Mouse (Mus musculus) midbrain, embryonic 15.5 days (tissue): ENCODE results near the gene Fpr-rs3. TPM values are rescaled to one million over a fixed set of nuclear protein-coding genes. Genes with fewer than 3 reads are reported as not detected.

Experiments used
- ATAC-seq: fragments of 200-750 bp; cut with Nextera tagmentation; replicated peaks from 2 replicates; pipeline ENCODE4 v1.8.0; 2017; ENCODE audit warnings: moderate TSS enrichment
- H3K27ac ChIP-seq: fragments of 300-500 bp; sonication (generic); 2 replicates; pipeline ENCODE4 v1.5.1; 2015; ENCODE audit warnings: mild to moderate bottlenecking, inconsistent platforms
- H3K27me3 ChIP-seq: fragments of 300-500 bp; sonication (generic); replicated peaks from 2 replicates; pipeline ENCODE4 v1.6.1; 2015; ENCODE audit warnings: inconsistent platforms
- H3K36me3 ChIP-seq: fragments of 300-500 bp; sonication (generic); replicated peaks from 2 replicates; pipeline ENCODE4 v1.6.1; 2015; ENCODE audit warnings: inconsistent platforms
- H3K4me1 ChIP-seq: fragments of 300-500 bp; sonication (generic); 2 replicates; pipeline ENCODE4 v1.6.1; 2015; ENCODE audit warnings: inconsistent platforms
- H3K4me2 ChIP-seq: fragments of 300-500 bp; sonication (generic); 2 replicates; pipeline ENCODE4 v1.6.1; 2015; ENCODE audit warnings: inconsistent platforms, mild to moderate bottlenecking, moderate library complexity
- H3K4me3 ChIP-seq: fragments of 300-500 bp; sonication (generic); 2 replicates; pipeline ENCODE4 v1.5.1; 2015; ENCODE audit warnings: mild to moderate bottlenecking, inconsistent platforms
- H3K9ac ChIP-seq: fragments of 300-500 bp; sonication (generic); 2 replicates; pipeline ENCODE4 v1.6.1; 2015; ENCODE audit warnings: mild to moderate bottlenecking, inconsistent platforms
- H3K9me3 ChIP-seq: fragments of 300-500 bp; sonication (generic); 2 replicates; pipeline ENCODE4 v1.6.1; 2016; ENCODE audit warnings: inconsistent platforms
- WGBS: fragments of 180-500 bp; shearing (Covaris S2); methylation state at CpG from one replicate; pipeline ENCODE4 v1.1.7; 2015; ENCODE audit warnings: mixed read lengths; 5-methylcytosine and 5-hydroxymethylcytosine counted together
- polyA plus RNA-seq: library from polyadenylated mRNA; unstranded; fragments of >200 nt; fragmentation: Nextera tagmentation; extraction: Ambion mirVana; gene quantifications from 2 replicates; pipeline ENCODE4 v1.2.1, GENCODE M21; 2015

Fpr-rs3 gene
- polyA plus RNA-seq = not detected in 2 replicates

DNA sequence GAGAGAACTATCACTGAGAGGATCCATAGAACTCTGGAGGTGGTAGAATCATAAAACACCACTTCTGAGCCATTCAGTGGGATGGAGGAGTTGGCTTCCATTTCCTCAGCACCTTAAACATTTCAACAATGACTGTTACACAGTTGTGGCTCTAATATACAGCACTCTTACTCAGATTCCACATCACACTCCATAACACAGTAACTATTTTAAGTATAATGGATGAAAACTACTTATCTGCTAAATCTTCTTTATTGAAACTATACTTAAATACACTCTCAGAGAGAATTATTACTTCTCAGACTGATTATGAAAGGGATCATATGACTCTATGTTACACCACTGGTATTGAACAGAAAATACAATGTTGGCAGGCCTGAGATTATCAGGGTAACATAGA, at the start of gene Fpr-rs3:
Gene Fpr-rs3, minus strand, starts transcription at position 101 of the 400 bp plus-strand sequence.
- Histone ChIP-seq H3K9ac (no peak within 1 kb of the TSS), H3K27me3 (no peaks in the 10 kb centered on the region), H3K4me1 (no peaks in the 10 kb centered on the region), H3K9me3 (peaks cover 13% of the 10 kb centered on the region), H3K4me2 (no peak within 1 kb of the TSS), H3K27ac (no peak within 1 kb of the TSS), H3K36me3 (no peaks in the 10 kb centered on the region), H3K4me3 (no peak within 1 kb of the TSS)
- no peak for ATAC-seq

DNA sequence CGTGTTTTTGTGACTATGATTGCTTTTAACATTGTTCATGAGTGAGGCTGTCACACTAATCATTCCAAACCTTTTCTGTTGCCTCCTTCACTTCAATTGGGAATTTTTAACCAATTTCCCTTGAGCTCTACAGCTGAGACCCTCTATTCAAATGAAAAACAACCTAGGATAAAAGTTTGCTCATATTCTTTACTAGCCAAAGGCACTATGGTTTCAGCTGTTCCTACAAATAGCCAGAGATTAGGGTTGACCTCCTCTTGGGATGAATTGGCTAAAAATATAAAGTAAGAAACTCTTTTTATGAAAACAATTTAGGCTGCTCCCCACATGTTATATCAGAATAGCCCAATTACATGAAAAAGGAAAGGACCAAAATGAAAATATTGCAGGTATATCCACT, 28.4 kb downstream of the Fpr-rs3 start, which contains the start of gene Vmn2r110:
Gene Vmn2r110, minus strand, starts transcription at position 101 of the 400 bp plus-strand sequence.
- no peak within 1 kb of the TSS for H3K9ac ChIP-seq
- 42% methylated on average over 1 of the region's 1 CpGs for WGBS
- H3K4me2 ChIP-seq = no peak within 1 kb of the TSS
- no peak for ATAC-seq
- H3K27ac ChIP-seq = no peak within 1 kb of the TSS
- no peaks in the 10 kb centered on the region for H3K27me3 ChIP-seq
- no peaks in the 10 kb centered on the region for H3K4me1 ChIP-seq
- H3K9me3 ChIP-seq = peaks cover 8% of the 10 kb centered on the region; the same call in 1 of the 2 replicates
- H3K36me3 ChIP-seq = no peaks in the 10 kb centered on the region
- no peak within 1 kb of the TSS for H3K4me3 ChIP-seq

Other genes starting within 250 kb of the Fpr-rs3 start
- not detected in 2 replicates for gene Vmn1r224, start 210.7 kb downstream of the Fpr-rs3 start, polyA plus RNA-seq
- not detected in 2 replicates for gene Vmn2r108, start 143.5 kb downstream of the Fpr-rs3 start, polyA plus RNA-seq
- gene Vmn1r225, start 126.7 kb downstream of the Fpr-rs3 start, polyA plus RNA-seq = not detected in 2 replicates
- not detected in 2 replicates for gene Vmn2r109, start 60.1 kb downstream of the Fpr-rs3 start, polyA plus RNA-seq
- gene Vmn2r110, start 28.5 kb downstream of the Fpr-rs3 start, polyA plus RNA-seq = not detected in 2 replicates
- gene Vmn1r226, start 58.0 kb upstream of the Fpr-rs3 start, polyA plus RNA-seq = not detected in 2 replicates
- gene Vmn1r227, start 105.0 kb upstream of the Fpr-rs3 start, polyA plus RNA-seq = not detected in 2 replicates
- not detected in 2 replicates for gene Vmn1r228, start 161.3 kb upstream of the Fpr-rs3 start, polyA plus RNA-seq
- gene Vmn1r229, start 186.7 kb upstream of the Fpr-rs3 start, polyA plus RNA-seq = not detected in 2 replicates
- not detected in 2 replicates for gene Vmn1r230, start 215.6 kb upstream of the Fpr-rs3 start, polyA plus RNA-seq